Mouse (Mus musculus): Measurements from ENCODE around the gene Sbno1.
"Not testable (repeated sequence)": the region's sequence is repeated elsewhere in the genome, so short reads cannot be mapped to it uniquely, and the experiment has no call there.

Gene Sbno1

DNA sequence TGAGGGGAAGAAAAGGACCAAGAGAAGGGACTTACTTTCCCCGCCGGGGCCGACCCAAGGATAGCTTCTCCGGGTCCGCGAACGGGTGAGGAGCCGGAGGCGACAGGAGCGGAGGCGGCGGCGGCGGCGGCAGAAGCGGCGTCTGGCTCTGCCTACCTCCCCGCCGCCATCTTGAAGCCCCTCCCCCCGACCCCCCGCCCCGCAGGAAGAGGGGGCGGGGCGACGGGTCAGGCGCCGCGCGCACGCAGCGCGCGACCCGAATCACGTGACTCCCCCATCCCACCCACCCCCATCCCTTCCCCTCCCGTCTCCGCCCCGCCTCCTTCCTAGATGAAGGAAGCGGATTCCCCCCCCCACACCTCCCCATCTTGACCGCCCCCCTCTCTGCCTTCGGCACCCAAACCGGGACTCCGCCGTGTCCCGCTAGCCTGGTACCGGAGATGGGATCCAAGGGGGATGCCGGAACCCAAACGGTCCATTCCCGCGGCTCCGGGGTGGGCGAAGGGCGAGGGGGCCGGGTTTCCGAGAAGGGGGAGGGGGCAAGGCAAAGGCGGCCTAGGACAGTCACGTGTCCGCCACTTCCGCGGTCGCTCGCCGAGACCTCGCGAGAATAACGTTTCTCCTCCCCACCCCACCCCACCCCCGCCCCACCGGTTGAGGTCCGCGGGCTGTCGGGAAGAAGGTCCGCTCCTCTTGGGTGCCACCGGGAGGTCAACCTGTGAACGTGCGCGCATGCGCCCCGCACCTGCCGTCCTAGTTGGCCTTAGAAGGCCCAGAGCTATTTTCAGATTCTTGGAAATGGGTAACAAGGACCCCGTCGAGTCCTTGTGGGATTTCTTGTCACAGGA is at the start of gene Sbno1:
Gene Sbno1, minus strand, starts transcription at position 590 of the 848 bp plus-strand sequence.
- peak; percentile 95 for DNase-seq

GRCm38 (mm10) chr5:124470591-124471171 is 44.9 kb upstream of the Sbno1 start:
- peak; percentile 31 for DNase-seq

DNA sequence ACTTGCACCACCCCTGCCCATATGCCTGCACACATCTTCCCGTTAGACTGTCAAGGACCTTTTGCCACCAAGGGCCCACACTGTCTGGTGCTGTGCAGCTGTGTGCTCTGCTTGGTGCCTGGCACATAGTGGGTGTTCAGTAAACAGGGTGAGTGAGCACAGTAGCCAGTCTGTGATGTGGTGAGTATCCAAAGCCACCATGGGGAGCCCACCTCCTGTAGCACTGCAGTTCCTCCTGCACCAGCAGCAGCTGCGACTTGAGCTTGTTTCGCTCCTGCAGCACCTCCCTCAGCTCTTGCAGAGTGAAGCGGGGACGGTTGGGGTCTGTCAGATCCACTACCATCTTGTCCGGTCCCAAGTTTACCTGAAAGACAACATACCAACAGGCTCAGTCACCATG is 43.7 kb upstream of the Sbno1 start:
- DNase-seq, result no peak

DNA sequence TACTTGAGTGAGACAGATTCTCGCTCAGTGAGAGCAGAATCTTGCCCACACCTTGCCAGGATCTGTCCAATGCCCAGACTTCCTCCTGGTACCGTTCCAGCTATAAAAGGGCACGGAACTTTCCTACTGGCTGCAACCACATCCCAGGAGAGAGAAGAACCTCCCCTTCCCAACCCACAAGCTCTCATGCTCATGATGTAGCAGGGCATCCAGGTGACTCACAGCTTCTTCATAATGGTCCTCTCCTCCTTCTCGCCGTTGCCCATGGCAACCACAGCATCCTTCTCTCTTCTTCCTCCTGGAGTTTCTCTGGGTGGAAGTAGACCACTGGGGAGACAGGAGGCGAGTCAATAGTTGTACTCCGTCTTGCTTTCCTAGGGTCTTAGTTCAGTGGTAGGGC is 42.6 kb upstream of the Sbno1 start:
- no peak for DNase-seq

DNA sequence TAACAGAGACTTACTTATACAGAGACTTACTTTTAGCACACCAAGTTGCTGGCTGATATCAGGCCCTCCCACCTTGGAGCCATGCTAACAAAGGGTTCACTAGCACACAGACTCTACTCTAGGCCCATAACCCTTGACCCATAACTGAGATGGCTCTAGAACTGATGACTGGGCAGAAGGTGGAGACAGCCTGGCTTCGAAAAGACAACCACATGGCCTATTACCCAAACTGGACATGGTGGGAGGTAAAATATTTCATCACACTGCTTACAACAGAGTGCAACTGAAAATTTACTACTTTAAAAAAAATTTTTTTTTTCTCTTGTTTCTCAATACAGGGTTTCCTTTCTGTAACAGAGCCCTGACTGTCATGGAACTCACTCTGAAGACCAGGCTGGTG is 42.0 kb upstream of the Sbno1 start:
- DNase-seq, result peak; percentile 25

DNA sequence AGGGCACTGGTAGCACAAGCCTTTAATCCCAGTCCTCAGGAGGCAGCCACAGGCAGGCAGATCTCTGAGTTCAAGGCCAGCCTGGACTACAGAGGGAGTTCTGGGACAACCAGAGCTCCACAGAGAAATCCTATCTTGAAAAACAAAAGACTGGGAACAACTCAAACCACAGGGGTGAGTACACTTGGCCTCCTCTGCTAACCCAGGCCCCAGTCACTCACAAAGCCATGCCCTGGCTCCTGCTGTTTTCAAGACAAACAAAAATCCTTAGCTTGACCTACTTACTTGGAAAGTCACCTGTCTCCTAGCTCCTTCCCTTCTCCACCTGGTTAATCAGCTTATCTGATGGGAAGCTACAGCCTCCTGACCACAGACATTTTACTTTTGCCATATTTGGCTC is 39.1 kb upstream of the Sbno1 start:
- no peak for DNase-seq

DNA sequence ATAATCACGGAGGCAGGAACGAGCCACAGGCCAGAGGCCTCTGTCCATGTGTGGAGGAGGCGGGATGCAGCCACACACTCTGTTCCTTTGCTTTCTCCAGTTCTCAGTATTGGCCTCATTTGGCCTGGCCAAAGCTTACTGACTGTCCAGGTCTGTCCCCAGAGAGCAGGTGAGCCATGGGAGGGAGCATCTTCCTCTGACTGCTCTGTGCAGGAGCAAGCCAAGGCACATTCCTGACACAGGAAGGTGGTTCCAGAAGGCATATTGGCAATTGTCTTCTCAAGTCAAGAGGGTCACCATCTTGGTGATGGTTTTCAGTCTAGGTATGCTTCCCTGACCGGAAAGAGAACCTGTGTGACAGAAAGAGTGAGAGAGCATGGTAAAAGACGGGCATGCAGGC is 37.7 kb upstream of the Sbno1 start:
- DNase-seq, result no peak

GRCm38 (mm10) chr5:124462297-124463025 is 36.7 kb upstream of the Sbno1 start:
- DNase-seq, result no peak

DNA sequence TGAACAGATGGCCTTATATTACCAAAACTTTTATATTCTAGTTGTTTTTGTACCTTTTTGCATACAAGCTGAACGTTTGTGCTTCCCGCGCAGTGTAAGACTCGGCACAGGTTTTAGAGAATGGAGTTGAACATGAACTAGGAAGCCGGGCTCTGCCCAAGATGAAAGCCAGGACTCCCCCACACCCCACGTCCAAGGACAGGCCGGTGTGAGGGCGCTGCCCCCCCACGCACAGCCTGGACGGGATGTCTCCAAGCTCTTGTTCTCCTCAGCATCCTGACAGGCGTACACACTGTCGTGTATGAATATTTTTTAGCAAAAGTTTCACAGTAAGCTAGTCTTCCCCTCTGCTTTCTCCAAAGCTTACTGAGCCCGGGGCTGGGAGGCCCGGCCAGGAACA is 35.1 kb upstream of the Sbno1 start:
- DNase-seq, result not testable (repeated sequence)

- DNase-seq, result no peak
These were observed 31.0 kb upstream of the Sbno1 start for GRCm38 (mm10) chr5:124456762-124457161.

- DNase-seq, result no peak
These were observed 28.2 kb upstream of the Sbno1 start for GRCm38 (mm10) chr5:124454082-124454419.

DNA sequence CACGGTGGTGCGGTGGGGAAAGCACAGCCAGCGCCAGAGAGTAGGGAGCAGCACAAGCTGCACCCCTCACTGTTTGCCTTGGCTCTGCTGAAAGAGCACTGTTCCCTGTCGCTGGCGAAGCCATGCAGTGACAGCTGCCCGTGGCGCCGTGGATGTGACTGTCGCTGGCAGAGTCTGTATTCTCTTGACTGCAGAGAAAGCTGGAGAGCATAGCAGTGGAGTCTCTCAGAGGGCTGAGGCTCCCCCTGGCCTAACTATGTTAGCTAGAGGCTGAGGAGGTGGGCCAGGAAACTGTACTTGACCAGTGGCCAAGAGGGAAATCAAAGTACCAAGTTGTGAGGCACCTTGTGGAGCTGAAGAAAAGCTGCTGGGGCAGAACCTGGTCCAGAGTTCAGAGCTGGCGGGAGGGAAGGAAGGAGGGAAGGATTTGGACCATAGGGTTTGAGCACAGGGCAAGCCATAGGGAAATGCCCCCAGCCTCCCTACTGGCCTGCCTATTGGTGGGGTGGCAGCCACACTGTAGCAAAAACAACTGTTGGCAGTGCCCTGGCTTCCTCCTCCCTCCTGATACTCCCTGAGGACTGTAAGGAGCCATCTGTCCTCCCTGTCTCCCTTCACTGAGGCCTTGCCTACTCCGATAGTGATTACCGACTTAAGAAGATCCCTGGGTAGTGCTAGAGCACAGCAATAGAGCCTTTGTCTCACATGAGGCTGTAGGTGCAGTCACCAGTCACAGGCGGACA is 27.7 kb upstream of the Sbno1 start:
- peak; percentile 84 for DNase-seq

DNA sequence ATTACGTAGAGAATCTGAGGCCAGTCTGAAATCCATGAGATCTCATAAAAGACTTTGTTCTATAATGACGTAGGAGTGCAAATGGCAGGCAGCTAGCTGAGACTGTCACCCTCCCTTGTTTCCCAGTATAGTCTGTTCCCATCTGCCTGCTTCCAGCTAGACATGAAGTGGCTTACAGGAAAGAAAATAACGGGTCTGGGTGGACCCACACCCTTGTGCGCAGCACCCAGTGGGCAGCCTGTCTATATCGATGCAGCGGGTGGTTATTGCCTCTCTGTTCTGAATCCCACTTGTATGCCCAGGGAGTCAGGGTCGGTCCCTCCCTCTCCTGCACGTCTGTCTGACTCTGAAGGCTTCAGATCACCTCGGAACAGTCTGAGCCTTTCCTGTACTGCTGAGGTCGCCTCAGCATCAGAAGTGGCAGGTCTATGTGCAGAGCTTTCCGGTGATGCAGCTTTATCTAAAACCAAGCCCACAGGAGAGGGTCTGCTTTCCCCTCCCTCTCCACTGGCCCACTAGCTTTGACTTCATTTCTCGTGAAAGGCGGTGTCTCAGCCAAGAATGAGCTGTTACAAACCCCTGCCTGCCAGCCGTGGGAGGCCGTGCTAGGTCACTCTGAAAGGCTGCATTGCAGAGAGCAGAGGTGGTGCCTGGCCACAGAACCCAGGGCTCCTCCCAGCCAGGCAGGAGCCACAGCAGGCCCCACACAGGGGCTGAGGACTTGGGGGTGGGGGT is 26.9 kb upstream of the Sbno1 start:
- DNase-seq, result peak; percentile 73

DNA sequence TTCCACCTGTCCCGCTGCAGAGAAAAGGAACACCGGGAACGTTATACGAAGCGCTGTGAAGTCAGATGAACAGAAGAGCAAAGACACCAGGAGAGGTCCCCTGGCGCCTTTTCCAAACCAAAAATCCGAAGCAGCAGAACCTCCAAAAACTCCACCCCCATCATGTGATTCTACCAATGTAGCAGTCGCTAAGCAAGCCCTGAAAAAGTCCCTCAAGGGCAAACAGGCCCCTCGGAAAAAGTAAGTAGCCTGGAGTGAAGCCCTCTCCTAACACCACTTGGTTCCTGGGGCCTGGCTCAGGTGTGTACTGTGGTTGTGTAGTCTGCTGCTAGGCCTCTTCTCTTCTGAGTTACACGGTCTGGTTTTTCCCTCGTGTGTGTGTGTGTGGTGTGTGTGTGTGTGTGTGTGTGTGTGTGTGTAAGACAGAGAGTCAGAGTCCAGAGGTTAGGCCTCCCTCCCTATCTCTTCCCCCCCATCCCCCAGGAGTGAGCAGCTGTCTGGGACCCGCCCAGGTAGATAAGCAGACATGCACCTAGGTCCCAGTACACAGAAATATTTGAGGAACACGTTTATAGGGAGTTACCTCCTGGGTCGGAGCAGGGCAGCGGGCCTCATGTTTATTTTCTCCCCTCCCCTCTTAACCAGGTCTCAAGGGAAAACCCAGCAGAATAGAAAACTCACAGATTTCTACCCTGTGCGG is 25.0 kb upstream of the Sbno1 start:
- DNase-seq, result peak; percentile 43

DNA sequence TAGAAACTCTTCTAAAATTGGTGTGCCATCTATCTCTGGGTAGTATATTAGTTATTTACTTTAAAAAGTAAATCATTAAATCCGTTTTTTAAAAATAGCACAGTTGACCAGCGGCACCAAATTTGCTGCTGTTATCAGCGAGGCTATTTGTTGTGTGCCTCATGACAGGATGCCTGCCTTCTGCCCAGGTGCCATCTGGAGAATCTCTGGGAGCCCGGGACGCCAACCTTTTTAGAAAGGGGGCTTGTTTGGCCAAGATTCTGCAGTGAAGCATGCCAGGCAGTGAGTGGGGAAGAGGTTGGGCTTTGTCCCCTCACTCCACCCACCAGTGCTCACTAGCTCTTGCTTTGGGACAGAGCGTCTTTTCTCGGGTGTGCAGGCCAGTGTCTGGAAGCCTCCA is 24.2 kb upstream of the Sbno1 start:
- DNase-seq, result no peak

GRCm38 (mm10) chr5:124449494-124449893 is 23.7 kb upstream of the Sbno1 start:
- DNase-seq, result no peak

GRCm38 (mm10) chr5:124446301-124446881 is 20.6 kb upstream of the Sbno1 start:
- peak; percentile 78 for DNase-seq

DNA sequence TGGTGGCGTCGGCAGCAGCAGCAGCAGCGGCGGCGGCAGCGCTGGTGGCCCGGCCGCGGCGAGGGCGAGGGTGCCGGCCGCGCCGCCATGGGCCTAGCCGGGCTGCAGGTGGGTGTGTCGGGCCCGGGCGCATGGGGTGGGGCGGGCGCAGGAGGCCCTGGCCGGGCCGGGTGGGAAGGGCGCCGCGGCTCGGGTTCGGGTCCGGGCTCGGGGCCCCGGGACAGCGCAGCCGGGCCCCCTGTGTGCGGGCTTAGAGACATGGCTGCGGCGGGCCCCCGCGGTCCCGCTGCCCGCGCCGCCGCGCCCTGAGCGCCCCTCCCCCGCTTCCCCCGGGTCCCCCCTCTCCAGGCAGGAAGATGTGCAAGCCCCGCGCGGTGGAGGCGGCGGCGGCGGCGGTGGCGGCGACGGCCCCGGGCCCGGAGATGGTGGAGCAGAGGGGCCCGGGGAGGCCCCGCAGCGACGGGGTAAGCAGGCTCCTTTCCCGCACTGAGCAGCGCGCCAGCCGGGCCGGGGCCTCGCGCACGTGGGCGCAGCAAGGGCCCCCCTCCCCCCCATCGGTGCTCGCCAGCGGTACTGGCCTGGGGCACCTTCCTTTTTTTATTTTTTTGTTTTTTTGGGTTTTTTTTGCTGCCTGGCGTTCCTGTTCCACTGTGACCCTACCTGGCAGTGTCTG is 20.0 kb upstream of the Sbno1 start:
- DNase-seq, result peak; percentile 52

DNA sequence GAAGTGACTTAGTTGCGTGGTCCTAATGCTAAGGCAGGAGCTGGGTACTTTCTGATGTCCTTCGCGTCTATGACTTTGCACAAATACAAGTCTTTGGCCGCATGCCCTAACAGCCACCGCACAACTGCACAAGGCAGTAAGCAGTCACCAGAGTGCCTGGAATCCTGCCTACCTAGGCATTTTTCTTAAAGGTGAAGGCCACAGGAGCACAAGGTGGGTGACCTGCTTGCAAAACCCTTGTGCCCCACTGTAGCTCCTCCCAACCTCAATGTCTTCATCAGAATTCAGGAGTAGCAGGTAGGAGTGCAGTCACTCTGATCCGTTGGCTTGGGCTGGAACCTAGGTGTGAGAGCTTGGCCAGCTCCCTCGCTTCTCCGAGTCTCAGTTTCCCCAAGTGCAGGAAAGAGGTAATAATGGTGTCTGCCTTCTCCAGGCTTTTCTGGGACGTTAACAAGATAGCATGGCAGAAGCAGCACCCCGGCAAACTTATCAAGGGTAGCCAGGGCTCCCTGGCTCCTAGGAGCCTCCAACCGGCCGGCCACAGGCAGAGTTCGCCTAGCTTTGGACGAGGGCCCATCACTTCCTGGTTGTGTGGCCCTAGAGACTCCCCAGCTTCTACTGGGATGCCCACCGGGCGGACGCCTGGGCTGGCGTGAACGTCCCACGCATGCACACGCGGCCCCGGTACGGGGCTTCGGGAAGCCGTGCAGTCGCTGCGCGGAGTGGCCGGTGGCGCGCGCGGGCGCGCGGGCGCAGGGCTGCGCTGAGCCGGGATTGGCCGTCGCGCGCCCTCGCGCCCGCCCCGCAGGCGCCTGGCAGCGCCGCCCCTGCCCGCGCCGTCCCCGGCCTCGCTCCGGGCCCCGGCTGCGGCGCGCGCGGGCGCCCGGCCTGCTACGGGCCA is 19.1 kb upstream of the Sbno1 start:
- peak; percentile 82 for DNase-seq

DNA sequence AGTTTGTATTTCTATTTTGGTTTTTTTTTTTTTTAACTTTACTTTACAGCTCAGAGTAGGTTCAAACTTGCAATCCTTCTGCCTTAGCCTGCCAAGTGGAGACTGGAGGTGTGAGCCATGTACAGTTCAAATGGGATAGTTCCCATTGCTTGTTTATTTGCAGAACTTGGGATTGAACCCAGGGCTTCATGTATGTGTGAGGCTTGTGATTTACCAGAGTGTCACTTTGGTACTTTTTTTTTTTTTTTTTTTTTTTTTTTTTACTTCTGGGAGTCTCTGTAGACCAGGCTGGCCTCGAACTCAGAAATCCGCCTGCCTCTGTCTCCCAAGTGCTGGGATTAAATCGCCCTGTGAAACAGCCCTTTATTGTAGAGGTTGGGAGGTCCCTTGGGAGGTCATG is 18.4 kb upstream of the Sbno1 start:
- no peak for DNase-seq

All from kidney, adult 11 months (tissue).